Mouse (Mus musculus): ENCODE results near the gene Ing2. TPM values are rescaled to one million over a fixed set of nuclear protein-coding genes. Genes with fewer than 3 reads are reported as not detected.
A peak's percentile ranks its signal among the peaks of the same experiment; 100 is the strongest.

The Ing2 gene
- total RNA-seq (2021): 10 to 100 TPM; 18.4 to 23.0 TPM
- long read RNA-seq, experiment 1, transcript Ing2-201 (2 exons, 2,812 nt): major isoform, 40 of 42 reads
- long read RNA-seq, experiment 1, partial matches to known transcripts: 0 of 42 reads
- long read RNA-seq, experiment 1, other reads (novel, unspliced or antisense): 2 of 42 reads
- long read RNA-seq, experiment 2, transcript Ing2-201 (2 exons, 2,812 nt): major isoform, 17 of 19 reads
- long read RNA-seq, experiment 2, partial matches to known transcripts: 0 of 19 reads
- long read RNA-seq, experiment 2, other reads (novel, unspliced or antisense): 2 of 19 reads

GRCm38 (mm10) chr8:47674777-47675710, at the start of gene Ing2:
Ing2 (minus strand) TSS chr8:47675556.
- peak; percentile 100 for DNase-seq

GRCm38 (mm10) chr8:47721609-47722008, 46.3 kb upstream of the Ing2 start:
- DNase-seq: no peak

GRCm38 (mm10) chr8:47718641-47719040, 43.3 kb upstream of the Ing2 start:
- no peak for DNase-seq

- peak; percentile 97 for DNase-seq
Measured at GRCm38 (mm10) chr8:47713761-47714745, 38.7 kb upstream of the Ing2 start, which contains the start of gene Cdkn2aip. Cdkn2aip (minus strand) TSS chr8:47713932.

- no peak for DNase-seq
Measured at GRCm38 (mm10) chr8:47713171-47713663, 37.9 kb upstream of the Ing2 start.

GRCm38 (mm10) chr8:47708106-47708505, 32.8 kb upstream of the Ing2 start:
- no peak for DNase-seq

- DNase-seq: no peak
Measured at GRCm38 (mm10) chr8:47706746-47707145, 31.4 kb upstream of the Ing2 start.

GRCm38 (mm10) chr8:47702333-47702732, 27.0 kb upstream of the Ing2 start:
- no peak for DNase-seq

GRCm38 (mm10) chr8:47697696-47698095, 22.3 kb upstream of the Ing2 start:
- DNase-seq: no peak

GRCm38 (mm10) chr8:47695431-47696105, 20.2 kb upstream of the Ing2 start:
- no peak for DNase-seq

GRCm38 (mm10) chr8:47693119-47693518, 17.8 kb upstream of the Ing2 start:
- DNase-seq: peak; percentile 92

GRCm38 (mm10) chr8:47691831-47692230, 16.5 kb upstream of the Ing2 start:
- no peak for DNase-seq

GRCm38 (mm10) chr8:47691303-47691702, 15.9 kb upstream of the Ing2 start:
- DNase-seq: no peak

- peak; percentile 41 for DNase-seq
Measured at GRCm38 (mm10) chr8:47690674-47691078, 15.3 kb upstream of the Ing2 start.

GRCm38 (mm10) chr8:47689704-47690326, 14.5 kb upstream of the Ing2 start:
- DNase-seq: peak; percentile 30

GRCm38 (mm10) chr8:47684441-47684840, 9.1 kb upstream of the Ing2 start:
- DNase-seq: no peak

GRCm38 (mm10) chr8:47683994-47684393, 8.6 kb upstream of the Ing2 start:
- DNase-seq: no peak

GRCm38 (mm10) chr8:47680306-47680705, 5.0 kb upstream of the Ing2 start:
- DNase-seq: no peak

GRCm38 (mm10) chr8:47679603-47680002, 4.2 kb upstream of the Ing2 start:
- DNase-seq: no peak

GRCm38 (mm10) chr8:47676631-47677030, 1.3 kb upstream of the Ing2 start:
- no peak for DNase-seq

- no peak for DNase-seq
Measured at GRCm38 (mm10) chr8:47676224-47676623, 868 bp upstream of the Ing2 start.

Measured in adrenal gland, postnatal 10 days (tissue).